Mouse (Mus musculus): Measurements from ENCODE around the gene Hist2h2ab. TPM values are rescaled to one million over a fixed set of nuclear protein-coding genes. Genes with fewer than 3 reads are reported as not detected.
A peak's percentile ranks its signal among the peaks of the same experiment; 100 is the strongest.
"Not testable (repeated sequence)": the region's sequence is repeated elsewhere in the genome, so short reads cannot be mapped to it uniquely, and the experiment has no call there.

The Hist2h2ab gene
- polyA plus RNA-seq, 1 experiment from 2014 or later, result not detected

DNA sequence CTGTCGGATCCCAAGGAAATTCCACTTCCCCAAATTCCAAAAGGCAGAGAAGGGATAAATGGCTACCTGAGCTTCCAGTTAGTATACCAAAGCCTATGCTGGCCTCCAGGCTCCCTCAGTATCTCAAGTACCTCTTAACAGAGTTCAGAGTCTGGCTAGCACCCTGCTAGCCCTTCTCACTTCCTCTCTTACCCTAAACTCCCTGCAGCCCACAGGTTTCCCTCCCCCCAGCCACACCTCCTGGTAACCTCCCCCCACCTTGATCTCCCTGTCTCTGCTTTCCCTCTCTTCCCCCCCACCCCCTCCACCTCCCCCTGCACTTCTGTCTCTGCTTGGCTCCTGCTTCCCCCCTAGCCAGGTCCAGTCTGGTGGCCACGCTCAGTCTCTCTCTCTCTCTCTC, 19.9 kb upstream of the Hist2h2ab start:
- no peaks in the 10 kb centered on the region for H3K9me3 ChIP-seq
- no peak overlapping the region for H3K4me2 ChIP-seq
- H3K4me3 ChIP-seq (replicated peaks), result no peak overlapping the region
- H3K27me3 ChIP-seq (replicated peaks), result no peaks in the 10 kb centered on the region
- H3K27ac ChIP-seq, result no peak overlapping the region
- WGBS, result 62% methylated on average over 2 of the region's 2 CpGs
- 0 out of 2 replicates have a peak, but pooled peaks cover 9% of the 10 kb centered on the region for H3K4me1 ChIP-seq
- no peak for ATAC-seq (ENCODE audit: insufficient read depth, low FRiP score, low read depth)
- H3K36me3 ChIP-seq, result no peaks in the 10 kb centered on the region
- no peak overlapping the region for H3K9ac ChIP-seq

GRCm38 (mm10) chr3:96207819-96208218, 11.8 kb upstream of the Hist2h2ab start:
- H3K27me3 ChIP-seq (replicated peaks), result no peaks in the 10 kb centered on the region
- no peaks in the 10 kb centered on the region for H3K9me3 ChIP-seq
- H3K4me3 ChIP-seq (replicated peaks), result no peak overlapping the region
- H3K27ac ChIP-seq, result no peak overlapping the region
- no peaks in the 10 kb centered on the region for H3K4me1 ChIP-seq
- no peaks in the 10 kb centered on the region for H3K36me3 ChIP-seq
- no peak overlapping the region for H3K4me2 ChIP-seq
- no peak overlapping the region for H3K9ac ChIP-seq
- 69% methylated on average over 3 of the region's 3 CpGs for WGBS
- no peak for ATAC-seq (ENCODE audit: insufficient read depth, low FRiP score, low read depth)

DNA sequence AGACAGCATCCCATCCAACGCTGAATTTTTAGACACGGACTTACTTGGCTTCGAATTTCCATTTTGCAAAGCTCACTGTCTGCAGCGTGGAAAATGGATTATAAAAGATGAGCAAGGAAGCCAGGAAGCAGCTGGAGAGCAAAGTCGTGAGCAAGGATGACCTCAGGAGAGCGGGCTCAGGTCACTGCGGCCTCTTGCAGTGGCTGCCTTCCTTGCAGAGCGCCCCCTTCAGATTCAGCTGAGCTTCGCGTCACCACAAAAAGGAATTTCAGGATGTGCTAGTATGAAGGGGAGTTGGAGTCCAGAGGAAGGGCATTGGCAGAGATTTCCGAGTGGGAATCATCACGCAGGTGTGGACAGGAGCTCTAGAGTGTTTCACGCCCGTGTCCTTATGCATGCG, 10.4 kb upstream of the Hist2h2ab start:
- Histone ChIP-seq H3K4me3 (replicated peaks) (no peak overlapping the region), H3K27me3 (replicated peaks) (no peaks in the 10 kb centered on the region), H3K9ac (no peak overlapping the region), H3K9me3 (no peaks in the 10 kb centered on the region), H3K4me1 (no peaks in the 10 kb centered on the region), H3K27ac (no peak overlapping the region), H3K36me3 (no peaks in the 10 kb centered on the region), H3K4me2 (no peak overlapping the region)
- 22% methylated on average over 15 of the region's 15 CpGs for WGBS
- 0 out of 2 replicates have a peak, but pooled peaks have one; percentile 27 for ATAC-seq (ENCODE audit: insufficient read depth, low FRiP score, low read depth)

GRCm38 (mm10) chr3:96219191-96219641, 449 bp upstream of the Hist2h2ab start:
- Histone ChIP-seq H3K4me1 (peaks cover 6% of the 10 kb centered on the region; the same call in 1 of the 2 replicates), H3K27me3 (replicated peaks) (no peaks in the 10 kb centered on the region), H3K36me3 (no peaks in the 10 kb centered on the region), H3K9me3 (no peaks in the 10 kb centered on the region), H3K27ac (peak overlapping the region; percentile 98), H3K9ac (peak overlapping the region; percentile 58), H3K4me3 (replicated peaks) (peak overlapping the region; percentile 64), H3K4me2 (peak overlapping the region; percentile 74)
- WGBS, result under 1% methylated on average over 12 of the region's 12 CpGs
- ATAC-seq (ENCODE audit: insufficient read depth, low FRiP score, low read depth), result no peak

DNA sequence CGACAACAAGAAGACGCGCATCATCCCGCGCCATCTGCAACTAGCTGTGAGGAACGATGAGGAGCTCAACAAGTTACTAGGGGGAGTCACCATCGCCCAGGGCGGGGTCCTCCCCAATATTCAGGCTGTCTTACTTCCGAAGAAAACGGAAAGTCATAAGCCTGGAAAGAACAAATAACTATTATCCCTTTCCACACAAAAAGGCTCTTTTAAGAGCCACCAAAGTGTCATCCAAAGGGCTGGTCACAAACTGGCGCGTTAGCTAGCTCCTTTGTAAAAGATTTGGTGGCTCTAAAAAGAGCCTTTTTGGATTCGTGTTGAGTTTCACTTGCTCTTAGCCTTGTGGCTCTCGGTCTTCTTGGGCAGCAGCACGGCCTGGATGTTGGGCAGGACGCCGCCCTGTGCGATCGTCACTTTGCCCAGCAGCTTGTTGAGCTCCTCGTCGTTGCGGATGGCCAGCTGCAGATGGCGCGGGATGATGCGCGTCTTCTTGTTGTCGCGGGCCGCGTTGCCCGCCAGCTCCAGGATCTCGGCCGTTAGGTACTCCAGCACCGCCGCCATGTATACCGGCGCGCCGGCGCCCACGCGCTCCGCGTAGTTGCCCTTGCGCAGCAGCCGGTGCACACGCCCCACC, 583 bp downstream of the Hist2h2ab start:
- Histone ChIP-seq H3K27ac (peak overlapping the region; percentile 98), H3K4me3 (replicated peaks) (peak overlapping the region; percentile 64), H3K4me2 (peak overlapping the region; percentile 74), H3K9ac (peak overlapping the region; percentile 85)
- under 1% methylated on average over 28 of the region's 47 CpGs for whole genome bisulfite sequencing
- H3K36me3 ChIP-seq; H3K9me3 ChIP-seq; H3K27me3 ChIP-seq (replicated peaks); H3K4me1 ChIP-seq; ATAC-seq (ENCODE audit: insufficient read depth, low FRiP score, low read depth): not testable (repeated sequence)

DNA sequence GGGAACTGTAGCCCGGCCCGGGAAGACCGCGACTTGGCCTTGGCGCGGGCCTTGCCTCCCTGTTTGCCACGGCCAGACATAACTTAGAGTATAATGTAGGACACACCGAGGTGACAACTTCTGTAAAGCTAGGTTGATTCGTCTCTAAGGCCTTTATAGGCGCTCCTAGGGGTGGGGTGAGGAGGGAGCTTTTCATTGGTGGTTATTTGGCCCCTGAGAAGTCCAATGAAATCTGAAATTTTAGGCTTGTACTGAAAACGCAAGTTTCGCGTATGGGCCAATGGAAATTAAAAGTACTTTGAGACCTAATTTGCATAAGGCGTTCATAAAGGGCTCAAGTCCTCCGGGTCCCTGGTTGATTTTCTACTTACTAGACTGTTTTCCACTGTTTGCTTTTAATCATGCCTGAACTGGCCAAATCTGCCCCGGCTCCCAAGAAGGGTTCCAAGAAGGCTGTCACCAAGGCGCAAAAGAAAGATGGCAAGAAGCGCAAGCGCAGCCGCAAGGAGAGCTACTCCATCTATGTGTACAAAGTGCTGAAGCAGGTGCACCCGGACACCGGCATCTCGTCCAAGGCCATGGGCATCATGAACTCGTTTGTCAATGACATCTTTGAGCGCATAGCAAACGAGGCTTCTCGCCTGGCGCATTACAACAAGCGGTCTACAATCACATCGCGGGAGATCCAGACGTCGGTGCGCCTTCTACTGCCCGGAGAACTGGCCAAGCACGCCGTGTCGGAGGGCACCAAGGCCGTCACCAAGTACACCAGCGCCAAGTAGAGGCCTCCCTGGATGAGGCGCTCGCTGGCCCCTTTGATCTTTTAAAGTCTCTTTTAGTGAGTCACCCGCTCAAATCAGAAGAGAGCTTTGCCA, 1.3 kb downstream of the Hist2h2ab start, which contains the start of the genes Hist2h2ac and Hist2h2be:
Hist2h2ac (minus strand) TSS at position 116 of the 875 bp plus-strand sequence.
Hist2h2be (plus strand) TSS at position 355 of the 875 bp plus-strand sequence.
- ATAC-seq (ENCODE audit: insufficient read depth, low FRiP score, low read depth), result peak; percentile 94
- Histone ChIP-seq H3K27me3 (replicated peaks) (no peaks in the 10 kb centered on the region), H3K4me1 (peaks cover 6% of the 10 kb centered on the region; the same call in 1 of the 2 replicates), H3K4me3 (replicated peaks) (peak within 1 kb of the TSS; percentile 64), H3K4me2 (peak within 1 kb of the TSS; percentile 74), H3K27ac (peak within 1 kb of the TSS; percentile 98), H3K9ac (peak within 1 kb of the TSS; percentile 85), H3K36me3 (no peaks in the 10 kb centered on the region), H3K9me3 (no peaks in the 10 kb centered on the region)
- WGBS, result under 1% methylated on average over 43 of the region's 43 CpGs

- 26% methylated on average over 9 of the region's 9 CpGs for WGBS
- Histone ChIP-seq H3K9ac (peak overlapping the region; percentile 46; the same call in 1 of the 2 replicates), H3K36me3 (no peaks in the 10 kb centered on the region), H3K4me1 (peaks cover 6% of the 10 kb centered on the region; the same call in 1 of the 2 replicates), H3K27ac (peak overlapping the region; percentile 98), H3K4me3 (replicated peaks) (peak overlapping the region; percentile 64), H3K9me3 (no peaks in the 10 kb centered on the region), H3K27me3 (replicated peaks) (no peaks in the 10 kb centered on the region), H3K4me2 (peak overlapping the region; percentile 74)
- no peak for ATAC-seq (ENCODE audit: insufficient read depth, low FRiP score, low read depth)
These were observed 2.0 kb downstream of the Hist2h2ab start for GRCm38 (mm10) chr3:96221640-96222038.

DNA sequence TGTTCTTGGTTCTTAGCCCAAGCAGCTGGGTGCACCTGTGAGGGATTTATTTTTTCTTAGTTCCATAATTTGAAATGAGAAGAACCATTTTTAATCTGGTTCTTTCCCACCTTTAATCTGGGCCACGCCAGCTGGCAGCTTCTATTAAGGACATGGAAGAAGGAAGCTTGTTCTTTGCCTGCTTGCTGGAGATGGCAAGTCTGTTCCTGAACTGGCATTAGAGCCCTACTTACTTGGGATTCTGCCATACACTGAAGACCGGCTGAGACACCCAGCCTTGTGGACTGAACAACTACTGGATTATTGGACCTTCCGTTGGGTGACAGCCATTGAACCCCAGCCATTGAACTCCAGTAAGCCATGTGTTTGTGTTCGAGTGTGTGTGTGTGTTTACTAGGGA, 3.1 kb downstream of the Hist2h2ab start:
- peak overlapping the region; percentile 74 for H3K4me2 ChIP-seq
- no peak for ATAC-seq (ENCODE audit: insufficient read depth, low FRiP score, low read depth)
- H3K9ac ChIP-seq, result no peak overlapping the region
- no peak overlapping the region for H3K27ac ChIP-seq
- no peak overlapping the region for H3K4me3 ChIP-seq (replicated peaks)
- no peaks in the 10 kb centered on the region for H3K9me3 ChIP-seq
- H3K4me1 ChIP-seq, result peaks cover 6% of the 10 kb centered on the region; the same call in 1 of the 2 replicates
- 87% methylated on average over 4 of the region's 4 CpGs for WGBS
- no peaks in the 10 kb centered on the region for H3K27me3 ChIP-seq (replicated peaks)
- no peaks in the 10 kb centered on the region for H3K36me3 ChIP-seq

- Histone ChIP-seq H3K9ac (no peak overlapping the region), H3K9me3 (no peaks in the 10 kb centered on the region), H3K27ac (no peak overlapping the region), H3K36me3 (no peaks in the 10 kb centered on the region), H3K4me1 (no peaks in the 10 kb centered on the region), H3K27me3 (replicated peaks) (no peaks in the 10 kb centered on the region), H3K4me2 (no peak overlapping the region), H3K4me3 (replicated peaks) (no peak overlapping the region)
- no peak for ATAC-seq (ENCODE audit: insufficient read depth, low FRiP score, low read depth)
- 52% methylated on average over 2 of the region's 2 CpGs for WGBS
These were observed 5.8 kb downstream of the Hist2h2ab start for GRCm38 (mm10) chr3:96225421-96225820.

DNA sequence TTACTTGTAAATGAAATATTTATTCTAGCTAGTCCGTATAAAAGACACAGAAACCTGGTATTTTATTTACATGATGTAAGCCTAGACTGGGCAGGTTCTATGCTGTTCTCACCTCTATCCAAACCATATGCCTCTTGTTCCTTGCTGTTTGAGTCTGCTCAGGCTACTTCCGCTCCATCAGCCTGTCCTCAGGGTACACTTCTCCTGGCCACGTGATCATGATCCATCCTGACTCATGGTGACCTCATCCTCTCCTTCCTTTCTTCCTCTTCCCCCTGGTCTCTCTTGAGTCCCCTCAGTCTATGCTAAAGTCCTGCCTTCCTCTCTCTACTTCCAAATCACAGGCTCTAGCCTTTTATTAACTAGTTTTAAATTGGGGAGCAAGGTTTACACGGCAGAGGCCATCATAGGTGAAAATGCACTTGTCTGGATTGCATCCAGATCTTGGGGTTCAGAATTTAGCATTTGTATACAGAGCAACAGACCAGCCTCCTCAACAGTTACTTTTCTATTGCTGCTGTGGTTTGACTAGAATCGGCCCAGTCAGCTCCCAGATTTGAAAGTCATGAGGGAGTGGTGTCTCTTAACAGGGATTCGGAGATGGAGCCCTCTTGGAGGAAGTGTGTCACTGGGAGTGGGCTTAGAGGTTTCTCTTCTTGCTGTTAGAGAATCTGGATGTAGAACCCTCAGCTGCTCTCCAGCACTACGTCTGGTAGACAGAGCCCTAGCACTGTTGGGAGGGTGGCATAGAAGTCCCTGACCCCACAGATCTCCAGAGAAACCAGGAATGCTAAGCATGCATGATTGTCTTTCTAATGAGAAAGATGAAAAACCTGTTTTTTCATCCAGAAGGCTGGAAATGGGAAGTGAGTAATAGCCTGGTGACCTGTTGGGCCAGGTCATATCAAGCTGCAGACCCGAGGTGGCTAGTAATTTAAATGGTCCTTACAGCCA, 7.3 kb downstream of the Hist2h2ab start:
- Histone ChIP-seq H3K27ac (no peak overlapping the region), H3K4me3 (replicated peaks) (no peak overlapping the region), H3K9ac (no peak overlapping the region), H3K4me2 (no peak overlapping the region), H3K36me3 (no peaks in the 10 kb centered on the region), H3K9me3 (no peaks in the 10 kb centered on the region), H3K27me3 (replicated peaks) (no peaks in the 10 kb centered on the region), H3K4me1 (no peaks in the 10 kb centered on the region)
- 52% methylated on average over 8 of the region's 8 CpGs for WGBS
- no peak; the same call in 1 of the 2 replicates for ATAC-seq (ENCODE audit: insufficient read depth, low FRiP score, low read depth)

DNA sequence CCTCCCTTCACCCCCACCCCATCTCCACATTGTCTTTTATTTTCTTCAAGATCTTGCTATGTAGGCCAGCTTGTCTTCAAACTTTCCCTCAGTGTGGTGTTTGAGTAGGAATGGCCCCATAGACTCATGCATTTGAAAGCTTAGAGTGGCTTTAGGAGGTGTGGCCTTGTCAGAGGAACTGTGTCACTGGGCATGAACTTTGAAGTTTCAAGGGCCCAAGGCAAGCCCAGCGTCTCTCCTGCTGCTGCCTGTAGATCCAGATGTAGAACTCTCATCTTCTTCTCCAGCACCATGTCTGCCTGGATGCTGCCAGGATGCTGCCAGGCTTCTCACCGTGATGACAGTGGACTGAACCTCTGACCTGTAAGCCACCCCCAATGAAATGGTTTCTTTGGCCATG, 9.2 kb downstream of the Hist2h2ab start:
- whole genome bisulfite sequencing, result 62% methylated on average over 2 of the region's 2 CpGs

More for the DNA sequence above, 9.2 kb downstream of the Hist2h2ab start:
- Histone ChIP-seq H3K4me1 (no peaks in the 10 kb centered on the region), H3K4me2 (no peak overlapping the region), H3K27me3 (replicated peaks) (no peaks in the 10 kb centered on the region), H3K9me3 (no peaks in the 10 kb centered on the region), H3K27ac (no peak overlapping the region), H3K9ac (no peak overlapping the region), H3K4me3 (replicated peaks) (no peak overlapping the region), H3K36me3 (no peaks in the 10 kb centered on the region)
- ATAC-seq (ENCODE audit: insufficient read depth, low FRiP score, low read depth), result no peak
